Mouse (Mus musculus): ENCODE measurements around the gene Dgcr6.
"Not testable (repeated sequence)": the region's sequence is repeated elsewhere in the genome, so short reads cannot be mapped to it uniquely, and the experiment has no call there.

Dgcr6 gene

GRCm38 (mm10) chr16:18052731-18053202 is at the start of gene Dgcr6:
Dgcr6 (plus strand) TSS chr16:18052860.
- peak; percentile 24 to 48 for DNase-seq (ENCODE audit: low spot score in 2 of 2)

- DNase-seq (ENCODE audit: low spot score in 2 of 2), result no peak
These were observed 48.1 kb upstream of the Dgcr6 start for GRCm38 (mm10) chr16:18004589-18004988.

- no peak for DNase-seq (ENCODE audit: low spot score in 2 of 2)
These were observed 45.6 kb upstream of the Dgcr6 start for GRCm38 (mm10) chr16:18007083-18007482.

- DNase-seq (ENCODE audit: low spot score in 2 of 2), result no peak
These were observed 41.6 kb upstream of the Dgcr6 start for GRCm38 (mm10) chr16:18011101-18011500.

GRCm38 (mm10) chr16:18016482-18016881 is 36.2 kb upstream of the Dgcr6 start:
- not testable (repeated sequence) for DNase-seq (ENCODE audit: low spot score in 2 of 2)

- no peak for DNase-seq (ENCODE audit: low spot score in 2 of 2)
These were observed 29.7 kb upstream of the Dgcr6 start for GRCm38 (mm10) chr16:18022780-18023557.

GRCm38 (mm10) chr16:18027371-18027770 is 25.3 kb upstream of the Dgcr6 start:
- DNase-seq (ENCODE audit: low spot score in 2 of 2), result no peak

- DNase-seq (ENCODE audit: low spot score in 2 of 2), result no peak
These were observed 20.9 kb upstream of the Dgcr6 start for GRCm38 (mm10) chr16:18031752-18032151.

GRCm38 (mm10) chr16:18033289-18033688 is 19.4 kb upstream of the Dgcr6 start:
- no peak for DNase-seq (ENCODE audit: low spot score in 2 of 2)

- DNase-seq (ENCODE audit: low spot score in 2 of 2), result no peak
These were observed 18.4 kb upstream of the Dgcr6 start for GRCm38 (mm10) chr16:18034286-18034685.

- DNase-seq (ENCODE audit: low spot score in 2 of 2), result peak in 1 of 2 experiments; percentile 17
These were observed 16.2 kb upstream of the Dgcr6 start for GRCm38 (mm10) chr16:18036425-18036955.

GRCm38 (mm10) chr16:18037025-18037424 is 15.6 kb upstream of the Dgcr6 start:
- no peak for DNase-seq (ENCODE audit: low spot score in 2 of 2)

GRCm38 (mm10) chr16:18044991-18045390 is 7.7 kb upstream of the Dgcr6 start:
- DNase-seq (ENCODE audit: low spot score in 2 of 2), result no peak

- no peak for DNase-seq (ENCODE audit: low spot score in 2 of 2)
These were observed 5.0 kb upstream of the Dgcr6 start for GRCm38 (mm10) chr16:18047660-18048059.

GRCm38 (mm10) chr16:18048071-18048470 is 4.6 kb upstream of the Dgcr6 start:
- DNase-seq (ENCODE audit: low spot score in 2 of 2), result no peak

GRCm38 (mm10) chr16:18052322-18052721 is 338 bp upstream of the Dgcr6 start:
- DNase-seq (ENCODE audit: low spot score in 2 of 2), result no peak

GRCm38 (mm10) chr16:18056215-18056614 is 3.6 kb downstream of the Dgcr6 start:
- DNase-seq (ENCODE audit: low spot score in 2 of 2), result no peak

GRCm38 (mm10) chr16:18058331-18058731 is 5.7 kb downstream of the Dgcr6 start:
- no peak for DNase-seq (ENCODE audit: low spot score in 2 of 2)

GRCm38 (mm10) chr16:18059243-18059642 is 6.6 kb downstream of the Dgcr6 start:
- no peak for DNase-seq (ENCODE audit: low spot score in 2 of 2)

- DNase-seq (ENCODE audit: low spot score in 2 of 2), result no peak
These were observed 8.5 kb downstream of the Dgcr6 start for GRCm38 (mm10) chr16:18061201-18061600.

- peak; percentile 90 to 91 for DNase-seq (ENCODE audit: low spot score in 2 of 2)
These were observed 13.7 kb downstream of the Dgcr6 start for GRCm38 (mm10) chr16:18066060-18067009.
